Mouse (Mus musculus) cerebellum, adult 2 months (tissue): Measurements from ENCODE around the gene Tbc1d1.

Source experiments
- CTCF ChIP-seq: fragments of 200-500 bp; IDR thresholded peaks from 2 replicates; pipeline ENCODE4 v1.5.1; 2011; ENCODE audit warnings: low read depth, mild to moderate bottlenecking, control low read depth, low read length, moderate library complexity, borderline replicate concordance; ENCODE audit not compliant: insufficient read depth
- POLR2A ChIP-seq: fragments of 200-500 bp; IDR thresholded peaks from 2 replicates; pipeline ENCODE4 v1.6.1; 2011; ENCODE audit warnings: low read length, control low read depth, borderline replicate concordance; ENCODE audit not compliant: insufficient read depth

- TF ChIP-seq CTCF (no peak), POLR2A (no peak)
Measured at GRCm38 (mm10) chr5:64380698-64381375, 224.7 kb downstream of the Tbc1d1 start.
